Mouse (Mus musculus) E14TG2a.4 (cell line): ENCODE data around the gene Rerg.

ENCODE experiments used
- CTCF ChIP-seq: conservative IDR thresholded peaks from 2 replicates; pipeline ENCODE4 v1.5.1; 2014; ENCODE audit warnings: low read length
- NANOG ChIP-seq: IDR thresholded peaks from 2 replicates; pipeline ENCODE4 v1.6.1; 2014; ENCODE audit warnings: borderline replicate concordance, low read length, mixed read lengths
- POU5F1 ChIP-seq: IDR thresholded peaks from 2 replicates; pipeline ENCODE4 v1.6.1; 2014; ENCODE audit warnings: low read length, borderline replicate concordance

GRCm38 (mm10) chr6:137079701-137080100 lies 90.6 kb downstream of the Rerg start:
- TF ChIP-seq CTCF: no peak
- no peak for TF ChIP-seq POU5F1
- TF ChIP-seq NANOG: no peak
